Mouse (Mus musculus) spleen, adult 2 months (tissue): ENCODE measurements around the gene Slc15a4. TPM values are rescaled to one million over a fixed set of nuclear protein-coding genes. Genes with fewer than 3 reads are reported as not detected.

ENCODE experiments used
- DNase-seq, 2 experiments: peaks; one replicate each; pipeline versions ENCODE4 v3.0.0 to v3.0.0-alpha.2; 2012 to 2021; ENCODE audit warnings: low spot score in 2 of 2, low read depth in 1 of 2
- H3K27ac ChIP-seq: fragments of 200-500 bp; 2 replicates; pipeline ENCODE4 v1.5.1; 2012; ENCODE audit warnings: low read length, inconsistent platforms; ENCODE audit not compliant: insufficient read depth
- H3K27me3 ChIP-seq: fragments of 200-500 bp; 2 replicates; pipeline ENCODE4 v1.6.1; 2012; ENCODE audit warnings: mild to moderate bottlenecking, moderate library complexity, low read length, inconsistent platforms; ENCODE audit not compliant: control insufficient read depth, insufficient read depth
- H3K36me3 ChIP-seq: fragments of 200-500 bp; 2 replicates; pipeline ENCODE4 v1.6.1; 2012; ENCODE audit warnings: mild to moderate bottlenecking, low read length, inconsistent platforms; ENCODE audit not compliant: control insufficient read depth, insufficient read depth
- H3K4me1 ChIP-seq: fragments of 200-500 bp; 2 replicates; pipeline ENCODE4 v1.6.1; 2011; ENCODE audit warnings: inconsistent platforms; ENCODE audit not compliant: control insufficient read depth, insufficient read depth, insufficient read length
- H3K4me3 ChIP-seq: fragments of 200-500 bp; 2 replicates; pipeline ENCODE4 v1.5.1; 2011; ENCODE audit warnings: mild to moderate bottlenecking, inconsistent platforms; ENCODE audit not compliant: insufficient read depth, insufficient read length; ENCODE audit errors: extremely low read depth
- CTCF ChIP-seq: fragments of 200-500 bp; IDR thresholded peaks from 2 replicates; pipeline ENCODE4 v1.5.1; 2011; ENCODE audit warnings: mild to moderate bottlenecking, inconsistent platforms; ENCODE audit not compliant: insufficient read depth, insufficient read length, insufficient replicate concordance; ENCODE audit errors: extremely low read depth
- POLR2A ChIP-seq: fragments of 200-500 bp; IDR thresholded peaks from 2 replicates; pipeline ENCODE4 v1.6.1; 2011; ENCODE audit warnings: low read depth, low read length, inconsistent platforms
- WGBS: fragments of 180-500 bp; shearing (Covaris S2); methylation state at CpG from one replicate; pipeline ENCODE4 v1.1.7; 2018; 5-methylcytosine and 5-hydroxymethylcytosine counted together
- polyA plus RNA-seq: library from polyadenylated mRNA; depleted of rRNA; stranded (reverse); fragments of >200 nt; gene quantifications from 2 replicates; pipeline ENCODE4 v1.2.3, GENCODE M21; 2012

Slc15a4 gene
- polyA plus RNA-seq, 1 experiment: 69.0 TPM

DNA sequence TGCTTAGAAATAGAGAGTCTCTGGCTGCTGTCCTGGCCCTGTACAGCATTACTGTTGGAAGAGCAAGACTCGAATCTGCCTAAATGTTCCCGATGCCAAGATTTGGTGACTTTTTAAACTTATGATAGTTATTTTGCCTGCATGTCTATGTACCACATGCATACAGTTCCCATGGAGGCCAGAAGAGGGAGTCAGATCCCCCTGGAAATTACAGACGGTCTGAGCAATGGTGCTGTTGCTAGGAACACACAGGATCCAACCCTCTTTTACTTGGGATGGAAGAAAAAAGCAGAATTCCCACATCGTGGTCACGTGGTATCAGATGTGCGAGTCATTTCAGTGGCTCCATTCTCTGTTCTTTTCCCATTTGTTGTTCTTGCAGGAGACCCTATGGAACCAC, 39.8 kb downstream of the Slc15a4 start:
- H3K4me1 ChIP-seq: no peaks in the 10 kb centered on the region
- H3K4me3 ChIP-seq: no peak overlapping the region
- no peak for TF ChIP-seq CTCF
- no peak for TF ChIP-seq POLR2A
- no peak for DNase-seq
- no peak overlapping the region for H3K27ac ChIP-seq
- no peaks in the 10 kb centered on the region for H3K27me3 ChIP-seq
- peaks cover 47% of the 10 kb centered on the region for H3K36me3 ChIP-seq
- 83% methylated on average over 6 of the region's 6 CpGs for WGBS

DNA sequence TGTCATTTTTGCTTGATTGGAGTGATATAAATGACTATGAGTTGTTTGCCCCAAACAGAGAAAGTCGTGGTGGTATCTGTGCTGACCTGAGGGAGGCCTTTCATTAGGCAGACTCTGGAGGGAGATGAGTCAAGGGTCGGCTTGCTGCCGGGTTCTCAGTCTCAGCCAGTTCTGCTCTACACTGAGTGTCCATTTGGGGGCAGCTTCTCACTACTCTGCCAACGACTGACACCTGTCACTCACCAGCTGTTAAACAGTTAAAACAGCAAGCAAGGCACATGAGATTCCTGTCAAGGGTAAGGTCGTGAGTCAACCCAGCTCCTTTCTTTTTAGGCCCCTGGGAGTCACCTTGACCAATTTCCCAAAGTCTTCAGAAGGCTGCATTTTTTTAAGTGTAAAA, 40.3 kb downstream of the Slc15a4 start:
- peaks cover 44% of the 10 kb centered on the region for H3K36me3 ChIP-seq

GRCm38 (mm10) chr5:127587854-127588253, 44.8 kb downstream of the Slc15a4 start:
- no peak for TF ChIP-seq POLR2A
- TF ChIP-seq CTCF: no peak
- Histone ChIP-seq H3K27me3 (no peaks in the 10 kb centered on the region), H3K4me3 (no peak overlapping the region), H3K36me3 (peaks cover 9% of the 10 kb centered on the region), H3K4me1 (no peaks in the 10 kb centered on the region), H3K27ac (no peak overlapping the region)
- DNase-seq: peak in 1 of 2 experiments; percentile 12
- WGBS: 61% methylated on average over 6 of the region's 6 CpGs

More for the DNA sequence above, 40.3 kb downstream of the Slc15a4 start:
- H3K4me1 ChIP-seq: no peaks in the 10 kb centered on the region
- WGBS: 75% methylated on average over 5 of the region's 5 CpGs
- no peak for DNase-seq
- no peak overlapping the region for H3K4me3 ChIP-seq
- no peaks in the 10 kb centered on the region for H3K27me3 ChIP-seq
- TF ChIP-seq POLR2A (no peak), CTCF (no peak)
- H3K27ac ChIP-seq: no peak overlapping the region

GRCm38 (mm10) chr5:127583658-127584057, 49.0 kb downstream of the Slc15a4 start:
- Histone ChIP-seq H3K27me3 (no peaks in the 10 kb centered on the region), H3K4me1 (no peaks in the 10 kb centered on the region), H3K27ac (no peak overlapping the region), H3K36me3 (no peaks in the 10 kb centered on the region), H3K4me3 (no peak overlapping the region)
- 81% methylated on average over 8 of the region's 8 CpGs for WGBS
- DNase-seq: no peak
- no peak for TF ChIP-seq CTCF
- no peak for TF ChIP-seq POLR2A

DNA sequence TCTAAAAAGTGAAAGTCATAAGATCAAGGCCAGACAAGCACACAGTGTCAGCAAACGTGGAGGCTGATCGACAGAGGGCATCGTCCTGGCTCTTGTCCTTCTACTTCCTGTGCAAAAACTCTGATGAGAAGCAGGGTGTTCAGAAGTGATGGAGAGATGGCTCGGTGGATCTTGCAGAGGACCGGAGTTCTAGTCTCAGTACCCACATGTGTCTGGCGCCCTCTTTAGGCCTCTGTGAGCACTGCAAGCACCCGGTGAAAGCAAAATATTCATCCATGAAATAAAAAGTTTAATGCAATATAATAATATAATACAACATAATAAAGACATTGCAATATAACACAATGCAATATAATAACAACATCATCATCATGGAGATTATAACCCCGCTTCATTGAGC, 55.3 kb downstream of the Slc15a4 start:
- 52% methylated on average over 8 of the region's 8 CpGs for WGBS
- no peaks in the 10 kb centered on the region for H3K36me3 ChIP-seq
- no peak for DNase-seq

DNA sequence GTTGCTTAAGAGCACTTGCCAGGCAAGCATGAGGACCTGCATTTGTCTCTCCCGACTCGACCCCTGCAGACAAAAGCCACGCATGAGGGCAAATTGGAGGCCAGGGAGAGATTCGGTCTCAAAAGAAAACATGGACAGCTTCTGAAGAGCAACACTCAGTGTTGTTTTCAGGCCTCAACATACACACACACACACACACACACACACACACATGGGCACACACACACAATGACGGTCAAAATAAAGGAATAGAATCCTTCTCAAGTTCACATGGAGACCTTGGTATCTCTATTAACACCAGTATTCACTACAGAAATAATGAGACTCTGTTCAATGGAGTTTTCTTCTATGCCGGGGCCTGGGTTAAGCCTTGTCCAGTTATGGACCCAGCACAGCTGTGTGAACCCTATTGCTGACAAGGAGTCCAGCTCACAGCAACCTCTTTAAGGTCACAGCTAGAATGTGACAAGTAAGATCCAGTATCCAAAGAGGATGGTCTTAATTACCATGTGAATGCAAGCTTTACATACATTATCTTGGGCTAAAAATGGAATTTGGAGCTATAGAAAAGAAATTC, 65.4 kb downstream of the Slc15a4 start:
- WGBS: 84% methylated on average over 6 of the region's 6 CpGs
- Histone ChIP-seq H3K27me3 (no peaks in the 10 kb centered on the region), H3K27ac (no peak overlapping the region), H3K36me3 (no peaks in the 10 kb centered on the region), H3K4me3 (no peak overlapping the region), H3K4me1 (no peaks in the 10 kb centered on the region)
- DNase-seq: no peak
- TF ChIP-seq CTCF (no peak), POLR2A (no peak)

More for the DNA sequence above, 55.3 kb downstream of the Slc15a4 start:
- Histone ChIP-seq H3K4me1 (no peaks in the 10 kb centered on the region), H3K27ac (no peak overlapping the region), H3K27me3 (no peaks in the 10 kb centered on the region), H3K4me3 (no peak overlapping the region)
- peak; percentile 8; the same call in 1 of the 2 replicates for TF ChIP-seq CTCF
- TF ChIP-seq POLR2A: no peak

DNA sequence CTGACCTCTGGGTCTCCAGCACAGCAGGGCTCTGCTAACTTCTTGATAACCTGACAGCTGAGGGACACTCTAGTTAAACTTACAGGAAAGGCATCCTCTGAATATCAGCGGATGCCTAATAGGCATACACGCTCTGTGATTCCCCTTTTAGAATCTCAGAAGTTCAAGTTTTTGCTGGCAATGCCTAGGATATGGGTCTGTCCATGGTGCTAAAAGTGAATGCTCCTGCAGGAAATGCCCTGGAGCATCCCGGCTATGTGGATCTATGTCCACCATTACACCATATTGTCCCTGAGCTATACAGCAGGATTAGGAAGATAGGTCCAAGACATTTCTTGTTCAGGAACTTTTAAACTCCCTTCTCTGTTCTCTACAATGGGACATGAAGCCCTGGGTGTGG, 71.6 kb downstream of the Slc15a4 start:
- Histone ChIP-seq H3K36me3 (no peaks in the 10 kb centered on the region), H3K27ac (no peak overlapping the region), H3K4me3 (no peak overlapping the region), H3K4me1 (no peaks in the 10 kb centered on the region), H3K27me3 (no peaks in the 10 kb centered on the region)
- no peak for DNase-seq
- TF ChIP-seq CTCF: no peak
- TF ChIP-seq POLR2A: no peak
- 82% methylated on average over 3 of the region's 3 CpGs for WGBS
